Mouse (Mus musculus) ES-Bruce4 (cell line): ENCODE data around the gene Cpsf3.

Experiments used
- CTCF ChIP-seq: IDR thresholded peaks from one replicate; pipeline ENCODE4 v1.8.1; 2011; ENCODE audit warnings: low read depth, low read length
- EP300 ChIP-seq: IDR thresholded peaks from 2 replicates; pipeline ENCODE4 v1.6.1; 2011; ENCODE audit warnings: low read depth, low read length; ENCODE audit not compliant: insufficient read depth

GRCm38 (mm10) chr12:21322856-21323255 lies 37.7 kb downstream of the Cpsf3 start:
- TF ChIP-seq CTCF (no peak), EP300 (no peak)
